Mouse (Mus musculus) liver, adult (tissue): Measurements from ENCODE around the gene Pax7.

ENCODE experiments used
- GATA4 ChIP-seq: IDR thresholded peaks from 2 replicates; pipeline ENCODE4 v1.6.1; 2014; ENCODE audit warnings: mild to moderate bottlenecking, low read length; ENCODE audit not compliant: insufficient replicate concordance

Pax7 gene

DNA sequence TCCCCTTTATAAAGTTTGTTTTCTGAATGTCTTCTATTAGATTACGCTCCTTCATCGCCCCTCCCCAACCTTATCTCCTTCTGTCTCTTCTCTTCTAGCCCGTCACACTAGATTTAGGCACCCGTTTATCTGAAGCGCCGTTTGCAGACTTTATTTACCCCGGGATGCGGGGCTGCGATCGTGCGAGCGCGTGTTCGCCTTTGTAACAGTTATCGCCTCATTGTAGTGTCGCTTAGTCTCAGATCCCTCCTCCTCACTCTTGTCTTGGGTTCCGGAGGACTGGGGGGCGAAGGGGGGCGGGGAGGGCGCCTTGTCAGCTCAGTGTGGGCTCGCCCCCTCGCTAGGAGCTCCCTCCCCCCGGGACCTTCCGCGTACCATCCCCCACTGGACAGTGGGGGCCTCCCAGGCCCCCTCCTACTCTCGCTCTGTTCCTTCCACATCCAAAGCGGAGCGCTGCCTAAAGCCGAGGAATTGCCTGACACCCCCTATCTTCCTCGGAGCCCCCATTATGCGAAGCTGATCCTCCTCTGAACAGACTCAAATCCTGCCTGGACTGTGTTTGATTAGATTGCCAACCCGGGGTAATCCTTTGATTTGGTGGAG lies 9.4 kb downstream of the Pax7 start:
- no peak for TF ChIP-seq GATA4

DNA sequence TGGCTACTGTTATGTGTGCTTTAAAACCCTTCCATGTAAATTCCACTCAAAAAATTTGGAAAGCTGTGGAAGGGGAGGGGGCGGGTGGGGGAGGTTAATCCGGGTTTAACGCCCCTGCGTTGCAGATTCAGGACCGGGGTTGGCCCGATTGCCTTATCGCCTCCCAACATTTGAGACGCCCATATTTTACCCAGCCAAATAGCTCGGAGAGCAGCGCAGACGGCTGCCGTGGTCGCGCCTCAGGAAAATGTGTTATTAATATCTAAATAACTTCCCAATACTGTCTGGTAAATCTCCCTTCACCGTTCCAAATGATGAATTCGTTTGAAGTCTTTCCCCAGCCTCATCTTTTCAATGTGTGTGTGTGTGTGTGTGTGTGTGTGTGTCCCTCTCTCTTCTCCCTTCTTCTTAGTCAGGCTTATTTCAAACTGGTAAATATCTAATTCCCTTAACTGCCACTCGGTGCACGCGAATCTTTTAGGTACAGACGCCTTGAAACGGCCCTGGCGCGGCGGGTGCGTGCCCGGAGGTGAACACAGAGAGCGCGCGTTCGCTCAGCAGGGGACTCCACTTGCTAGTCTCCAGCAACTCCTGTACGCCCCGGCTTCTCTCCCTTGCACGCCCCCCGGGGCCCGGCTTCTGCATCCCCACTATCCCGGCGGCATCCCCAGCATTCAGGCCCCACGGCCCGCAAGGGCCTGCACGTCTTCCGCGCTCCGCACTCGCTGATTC lies 10.0 kb downstream of the Pax7 start:
- TF ChIP-seq GATA4: no peak

GRCm38 (mm10) chr4:139822214-139823137 lies 10.9 kb downstream of the Pax7 start:
- TF ChIP-seq GATA4: no peak

GRCm38 (mm10) chr4:139821491-139822160 lies 11.7 kb downstream of the Pax7 start:
- TF ChIP-seq GATA4: no peak

DNA sequence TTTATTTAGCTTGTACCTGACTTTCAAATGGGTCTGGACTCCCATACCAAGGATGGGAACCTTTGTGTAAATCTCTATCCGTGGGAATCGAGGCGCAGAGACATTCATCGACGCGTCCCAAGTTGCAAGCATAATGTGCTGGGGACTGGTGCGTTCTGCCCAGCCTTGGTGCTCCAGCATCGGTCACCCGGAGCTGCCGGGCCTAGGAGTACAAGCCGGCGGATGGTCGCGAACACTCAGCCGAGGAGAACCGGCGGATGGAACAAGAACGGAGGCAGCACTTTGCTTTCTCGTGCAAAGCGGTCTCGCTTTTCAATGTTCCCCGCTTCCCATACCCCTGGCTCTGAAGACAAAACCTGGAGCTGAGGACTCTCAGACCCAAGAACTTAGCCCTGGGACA lies 12.3 kb downstream of the Pax7 start:
- no peak for TF ChIP-seq GATA4

- no peak for TF ChIP-seq GATA4
Observed at GRCm38 (mm10) chr4:139819411-139820030, 13.8 kb downstream of the Pax7 start.

GRCm38 (mm10) chr4:139818163-139818562 lies 15.2 kb downstream of the Pax7 start:
- TF ChIP-seq GATA4: no peak

GRCm38 (mm10) chr4:139813371-139813960 lies 19.9 kb downstream of the Pax7 start:
- TF ChIP-seq GATA4: no peak

GRCm38 (mm10) chr4:139811901-139812300 lies 21.4 kb downstream of the Pax7 start:
- no peak for TF ChIP-seq GATA4

DNA sequence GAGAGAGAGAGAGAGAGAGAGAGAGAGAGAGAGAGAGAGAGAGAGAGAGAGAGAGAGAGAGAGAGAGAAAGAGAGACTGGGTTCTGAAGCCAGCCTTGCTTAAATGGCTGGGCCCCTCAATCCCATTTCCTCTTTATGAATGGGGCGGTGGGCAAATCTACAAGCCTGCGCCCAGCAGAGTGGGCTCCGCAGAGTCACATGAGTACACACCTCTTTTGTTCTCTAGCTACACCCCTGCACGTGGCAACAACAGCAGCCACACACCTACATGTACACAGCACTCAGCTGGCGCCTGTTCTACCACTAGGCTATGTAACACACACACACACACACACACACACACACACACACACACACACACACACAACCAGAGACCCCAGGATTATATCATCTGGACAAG lies 21.9 kb downstream of the Pax7 start:
- TF ChIP-seq GATA4: no peak

- TF ChIP-seq GATA4: no peak
Observed at GRCm38 (mm10) chr4:139810762-139811438, 22.4 kb downstream of the Pax7 start.

GRCm38 (mm10) chr4:139809381-139809820 lies 23.9 kb downstream of the Pax7 start:
- TF ChIP-seq GATA4: no peak

DNA sequence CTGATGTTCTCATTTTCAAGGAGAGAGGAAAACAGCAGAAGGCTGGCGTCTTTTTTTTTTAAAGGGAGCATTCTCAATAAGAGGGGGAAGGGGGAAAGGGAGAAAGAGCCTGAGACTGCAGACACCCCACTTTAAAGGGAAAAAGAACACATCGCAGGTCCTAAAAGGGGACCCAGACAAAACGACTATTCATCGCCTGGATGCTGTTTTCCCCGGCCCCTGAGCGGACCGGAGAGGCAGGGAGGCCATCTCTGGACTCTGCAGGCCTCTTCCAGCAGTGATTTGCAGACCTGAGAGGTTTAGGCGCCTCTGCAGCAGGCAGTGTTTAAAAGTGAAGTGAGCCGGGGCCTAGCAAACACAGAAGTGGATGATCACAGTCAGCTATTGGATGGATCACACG lies 25.5 kb downstream of the Pax7 start:
- no peak for TF ChIP-seq GATA4
